Mouse (Mus musculus): ENCODE results near the gene Hoxa9. TPM values are rescaled to one million over a fixed set of nuclear protein-coding genes. Genes with fewer than 3 reads are reported as not detected.
A peak's percentile ranks its signal among the peaks of the same experiment; 100 is the strongest.

The Hoxa9 gene
- polyA plus RNA-seq, 1 experiment from 2014 or later = 0.26 TPM

- Histone ChIP-seq H3K27ac (ENCODE audit: low read depth) (peak within 1 kb of the TSS; percentile 31), H3K36me3 (replicated peaks; ENCODE audit: insufficient read depth, low read length) (no peaks in the 10 kb centered on the region), H3K9me3 (ENCODE audit: low read length) (no peaks in the 10 kb centered on the region), H3K27me3 (ENCODE audit: insufficient read depth, low read length) (peaks cover 74% of the 10 kb centered on the region), H3K9ac (replicated peaks) (peak within 1 kb of the TSS; percentile 58), H3K4me2 (ENCODE audit: low read depth, low read length) (peak within 1 kb of the TSS; percentile 73), H3K4me1 (ENCODE audit: insufficient read depth) (peaks cover 9% of the 10 kb centered on the region), H3K4me3 (ENCODE audit: low read depth, low read length) (peak within 1 kb of the TSS; percentile 55)
- 4% methylated on average over 60 of the region's 102 CpGs for WGBS (ENCODE audit: insufficient replicate concordance)
- no peak for TF ChIP-seq EP300 (IDR thresholded peaks at IDR 0.05; ENCODE audit: low read depth)
- no peak for TF ChIP-seq CTCF (IDR thresholded peaks at IDR 0.05; ENCODE audit: low read depth)
- DNase-seq (no peak), ATAC-seq (peak; percentile 21; the same call in 1 of the 2 replicates)
Observed at GRCm38 (mm10) chr6:52190906-52191810, 39.7 kb downstream of the Hoxa9 start, which contains the start of gene Hoxa4. TSS of gene Hoxa4 (minus strand) at chr6:52191753.

DNA sequence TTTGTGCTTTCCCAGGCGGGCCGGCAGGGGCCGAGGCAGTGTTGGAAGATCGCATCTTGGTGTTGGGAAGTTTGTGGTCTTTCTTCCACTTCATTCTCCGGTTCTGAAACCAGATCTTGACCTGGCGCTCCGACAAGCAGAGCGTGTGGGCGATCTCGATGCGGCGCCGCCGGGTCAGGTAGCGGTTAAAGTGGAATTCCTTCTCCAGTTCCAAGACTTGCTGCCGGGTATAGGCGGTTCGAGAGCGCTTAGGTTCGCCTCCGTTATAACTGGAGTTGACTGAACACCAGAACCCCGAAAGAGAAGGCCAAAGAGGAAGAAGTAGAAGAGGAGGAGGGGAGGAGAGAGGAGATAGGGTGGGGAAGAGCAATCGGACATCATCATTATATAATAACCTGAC lies 40.5 kb downstream of the Hoxa9 start:
- Histone ChIP-seq H3K27me3 (ENCODE audit: insufficient read depth, low read length) (peaks cover 76% of the 10 kb centered on the region), H3K4me1 (ENCODE audit: insufficient read depth) (peaks cover 9% of the 10 kb centered on the region), H3K9ac (replicated peaks) (no peak overlapping the region), H3K36me3 (replicated peaks; ENCODE audit: insufficient read depth, low read length) (no peaks in the 10 kb centered on the region), H3K4me3 (ENCODE audit: low read depth, low read length) (peak overlapping the region; percentile 55; the same call in 1 of the 2 replicates), H3K27ac (ENCODE audit: low read depth) (no peak overlapping the region), H3K4me2 (ENCODE audit: low read depth, low read length) (peak overlapping the region; percentile 73), H3K9me3 (ENCODE audit: low read length) (no peaks in the 10 kb centered on the region)
- ATAC-seq (no peak), DNase-seq (no peak)
- TF ChIP-seq CTCF (IDR thresholded peaks at IDR 0.05; ENCODE audit: low read depth) (no peak), EP300 (IDR thresholded peaks at IDR 0.05; ENCODE audit: low read depth) (no peak)
- WGBS (ENCODE audit: insufficient replicate concordance) = 38% methylated on average over 23 of the region's 23 CpGs

GRCm38 (mm10) chr6:52189909-52190308 lies 41.0 kb downstream of the Hoxa9 start:
- Histone ChIP-seq H3K27me3 (ENCODE audit: insufficient read depth, low read length) (peaks cover 77% of the 10 kb centered on the region), H3K4me1 (ENCODE audit: insufficient read depth) (peaks cover 9% of the 10 kb centered on the region), H3K4me3 (ENCODE audit: low read depth, low read length) (no peak overlapping the region), H3K9me3 (ENCODE audit: low read length) (no peaks in the 10 kb centered on the region), H3K27ac (ENCODE audit: low read depth) (no peak overlapping the region), H3K36me3 (replicated peaks; ENCODE audit: insufficient read depth, low read length) (no peaks in the 10 kb centered on the region), H3K9ac (replicated peaks) (no peak overlapping the region), H3K4me2 (ENCODE audit: low read depth, low read length) (peak overlapping the region; percentile 73; the same call in 1 of the 2 replicates)
- TF ChIP-seq CTCF (IDR thresholded peaks at IDR 0.05; ENCODE audit: low read depth) = no peak
- no peak for TF ChIP-seq EP300 (IDR thresholded peaks at IDR 0.05; ENCODE audit: low read depth)
- 46% methylated on average over 8 of the region's 8 CpGs for WGBS (ENCODE audit: insufficient replicate concordance)
- DNase-seq (no peak), ATAC-seq (no peak)

GRCm38 (mm10) chr6:52189172-52189591 lies 41.7 kb downstream of the Hoxa9 start:
- Histone ChIP-seq H3K27ac (ENCODE audit: low read depth) (no peak overlapping the region), H3K27me3 (ENCODE audit: insufficient read depth, low read length) (peaks cover 80% of the 10 kb centered on the region), H3K4me1 (ENCODE audit: insufficient read depth) (peaks cover 9% of the 10 kb centered on the region), H3K9me3 (ENCODE audit: low read length) (no peaks in the 10 kb centered on the region), H3K9ac (replicated peaks) (no peak overlapping the region), H3K36me3 (replicated peaks; ENCODE audit: insufficient read depth, low read length) (no peaks in the 10 kb centered on the region), H3K4me2 (ENCODE audit: low read depth, low read length) (no peak overlapping the region), H3K4me3 (ENCODE audit: low read depth, low read length) (no peak overlapping the region)
- WGBS (ENCODE audit: insufficient replicate concordance) = 45% methylated on average over 5 of the region's 5 CpGs
- ATAC-seq (no peak), DNase-seq (no peak)
- TF ChIP-seq EP300 (IDR thresholded peaks at IDR 0.05; ENCODE audit: low read depth) (no peak), CTCF (IDR thresholded peaks at IDR 0.05; ENCODE audit: low read depth) (no peak)

DNA sequence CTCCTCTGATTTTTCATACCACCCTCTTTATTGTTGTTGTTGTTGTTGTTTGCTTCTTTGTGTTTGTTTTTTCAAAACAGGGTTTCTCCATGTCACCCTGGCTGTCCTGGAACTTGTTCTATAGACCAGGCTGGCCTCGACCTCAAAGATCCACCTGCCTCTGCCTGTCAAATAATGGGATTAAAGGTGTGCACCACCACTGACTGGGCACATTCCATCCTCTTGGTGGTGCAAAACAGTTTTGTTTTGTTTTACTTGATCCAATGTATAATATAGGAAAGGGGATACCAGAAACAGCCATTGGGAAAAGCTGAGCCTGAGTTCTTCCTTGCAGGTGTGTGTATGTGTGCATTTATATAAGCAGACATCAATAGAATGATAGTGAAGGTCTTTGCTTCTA lies 44.4 kb downstream of the Hoxa9 start:
- ATAC-seq (no peak), DNase-seq (no peak)
- peaks cover 8% of the 10 kb centered on the region; the same call in 1 of the 2 replicates for H3K4me1 ChIP-seq (ENCODE audit: insufficient read depth)
- H3K27ac ChIP-seq (ENCODE audit: low read depth) = no peak overlapping the region
- no peaks in the 10 kb centered on the region for H3K9me3 ChIP-seq (ENCODE audit: low read length)
- H3K4me3 ChIP-seq (ENCODE audit: low read depth, low read length) = no peak overlapping the region
- peaks cover 66% of the 10 kb centered on the region for H3K27me3 ChIP-seq (ENCODE audit: insufficient read depth, low read length)
- no peaks in the 10 kb centered on the region for H3K36me3 ChIP-seq (replicated peaks; ENCODE audit: insufficient read depth, low read length)
- TF ChIP-seq EP300 (IDR thresholded peaks at IDR 0.05; ENCODE audit: low read depth) = no peak
- TF ChIP-seq CTCF (IDR thresholded peaks at IDR 0.05; ENCODE audit: low read depth) = no peak
- H3K9ac ChIP-seq (replicated peaks) = no peak overlapping the region
- no peak overlapping the region for H3K4me2 ChIP-seq (ENCODE audit: low read depth, low read length)
- WGBS (ENCODE audit: insufficient replicate concordance) = 46% methylated on average over 1 of the region's 1 CpGs

DNA sequence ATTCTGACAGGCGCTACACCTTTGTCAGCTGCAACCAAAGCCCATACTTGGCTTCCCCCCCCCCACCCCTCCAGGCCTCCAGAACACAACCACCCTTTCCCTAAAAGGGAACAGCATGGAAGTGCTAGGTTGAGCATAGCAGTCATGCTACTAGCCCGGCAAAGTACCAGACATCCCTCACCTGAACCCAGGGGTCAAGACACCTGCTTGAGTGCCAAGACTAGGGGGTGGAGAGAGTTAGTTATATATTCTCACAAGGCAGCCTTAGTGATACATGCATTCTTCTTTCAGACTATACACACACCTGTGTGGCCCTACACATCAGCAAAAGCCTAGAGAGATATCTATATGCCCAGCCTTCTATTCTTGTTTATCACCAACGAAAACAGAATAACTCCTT lies 45.1 kb downstream of the Hoxa9 start:
- H3K4me3 ChIP-seq (ENCODE audit: low read depth, low read length) = no peak overlapping the region
- no peak for TF ChIP-seq CTCF (IDR thresholded peaks at IDR 0.05; ENCODE audit: low read depth)
- no peak for TF ChIP-seq EP300 (IDR thresholded peaks at IDR 0.05; ENCODE audit: low read depth)
- H3K27me3 ChIP-seq (ENCODE audit: insufficient read depth, low read length) = peaks cover 63% of the 10 kb centered on the region
- peaks cover 8% of the 10 kb centered on the region; the same call in 1 of the 2 replicates for H3K4me1 ChIP-seq (ENCODE audit: insufficient read depth)
- ATAC-seq = no peak
- no peaks in the 10 kb centered on the region for H3K9me3 ChIP-seq (ENCODE audit: low read length)
- DNase-seq = no peak
- H3K36me3 ChIP-seq (replicated peaks; ENCODE audit: insufficient read depth, low read length) = no peaks in the 10 kb centered on the region
- no peak overlapping the region for H3K4me2 ChIP-seq (ENCODE audit: low read depth, low read length)
- no peak overlapping the region for H3K27ac ChIP-seq (ENCODE audit: low read depth)
- H3K9ac ChIP-seq (replicated peaks) = no peak overlapping the region
- 42% methylated on average over 3 of the region's 3 CpGs for WGBS (ENCODE audit: insufficient replicate concordance)
